Mouse (Mus musculus) hindbrain, postnatal 0 days (tissue): ENCODE data around the gene Ccdc88a. TPM values are rescaled to one million over a fixed set of nuclear protein-coding genes. Genes with fewer than 3 reads are reported as not detected.

Experiments
- ATAC-seq: fragments of 200-750 bp; cut with Nextera tagmentation; 2 replicates; pipeline ENCODE4 v1.8.0; 2017; ENCODE audit warnings: mild to moderate bottlenecking, moderate TSS enrichment, moderate library complexity
- DNase-seq: peaks from one replicate; pipeline ENCODE4 v3.0.0-alpha.2; 2015; ENCODE audit warnings: low spot score
- H3K27ac ChIP-seq: fragments of 300-500 bp; sonication (generic); 2 replicates; pipeline ENCODE4 v1.5.1; 2014; ENCODE audit warnings: mild to moderate bottlenecking
- H3K27me3 ChIP-seq: fragments of 300-500 bp; sonication (generic); 2 replicates; pipeline ENCODE4 v1.6.1; 2014; ENCODE audit warnings: low read length, mixed read lengths; ENCODE audit not compliant: insufficient read depth
- H3K36me3 ChIP-seq: fragments of 300-500 bp; sonication (generic); 2 replicates; pipeline ENCODE4 v1.6.1; 2014; ENCODE audit warnings: low read length, mixed read lengths; ENCODE audit not compliant: insufficient read depth
- H3K4me1 ChIP-seq: fragments of 300-500 bp; sonication (generic); 2 replicates; pipeline ENCODE4 v1.6.1; 2014; ENCODE audit warnings: antibody characterized with exemption, low read length, mixed read lengths; ENCODE audit not compliant: insufficient read depth
- H3K4me2 ChIP-seq: fragments of 300-500 bp; sonication (generic); 2 replicates; pipeline ENCODE4 v1.6.1; 2014; ENCODE audit warnings: low read depth, mild to moderate bottlenecking, low read length, moderate library complexity, mixed read lengths
- H3K4me3 ChIP-seq: fragments of 300-500 bp; sonication (generic); 2 replicates; pipeline ENCODE4 v1.5.1; 2014; ENCODE audit warnings: low read length
- H3K9ac ChIP-seq: fragments of 300-500 bp; sonication (generic); replicated peaks from 2 replicates; pipeline ENCODE4 v1.6.1; 2014; ENCODE audit warnings: mild to moderate bottlenecking, low read length, moderate library complexity, mixed read lengths
- H3K9me3 ChIP-seq: fragments of 300-500 bp; sonication (generic); 2 replicates; pipeline ENCODE4 v1.6.1; 2016; ENCODE audit warnings: low read length, mixed read lengths
- CTCF ChIP-seq: IDR thresholded peaks from 2 replicates; pipeline ENCODE4 v1.5.1; 2016; ENCODE audit warnings: antibody characterized with exemption, control low read depth, low read depth
- WGBS: fragments of 180-500 bp; shearing (Covaris S2); extraction: QIAGEN DNeasy Blood & Tissue Kit; methylation state at CpG from one replicate; pipeline ENCODE4 v1.1.7; 2014; 5-methylcytosine and 5-hydroxymethylcytosine counted together
- polyA plus RNA-seq: library from polyadenylated mRNA; unstranded; fragments of >200 nt; fragmentation: Nextera tagmentation; extraction: Ambion mirVana; gene quantifications from 2 replicates; pipeline ENCODE4 v1.2.1, GENCODE M21; 2015
- total RNA-seq: library from RNA; depleted of rRNA; stranded (reverse); fragments of >200 nt; gene quantifications from 2 replicates; pipeline ENCODE4 v1.2.3, GENCODE M21; 2014

The Ccdc88a gene
- total and polyA plus RNA-seq, 2 experiments from 2014 or later = 59.0 to 82.6 TPM

DNA sequence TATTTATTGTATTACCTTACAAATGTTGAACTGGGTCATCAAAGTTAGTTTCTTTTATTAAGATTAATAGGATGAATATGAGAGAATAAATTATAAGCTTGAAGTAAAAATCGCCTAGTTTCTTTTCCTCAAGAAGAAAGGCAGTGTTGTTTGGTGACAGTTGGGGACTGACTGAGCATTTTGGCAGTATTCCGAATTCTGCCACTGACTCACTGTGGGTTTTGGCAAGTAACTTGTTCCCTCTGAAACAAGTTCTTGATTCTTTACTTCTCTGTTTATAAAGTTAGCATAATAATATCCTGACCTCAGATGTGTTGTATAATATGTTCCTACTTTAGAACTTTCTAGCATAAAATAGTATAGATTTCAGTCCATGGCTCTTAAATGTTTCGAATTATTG is 55.3 kb downstream of the Ccdc88a start:
- H3K9ac ChIP-seq = no peak overlapping the region
- no peak overlapping the region for H3K4me3 ChIP-seq
- peak; percentile 84 for DNase-seq
- H3K27me3 ChIP-seq = no peaks in the 10 kb centered on the region
- TF ChIP-seq CTCF = no peak
- H3K9me3 ChIP-seq = no peaks in the 10 kb centered on the region
- no peak overlapping the region for H3K27ac ChIP-seq
- H3K36me3 ChIP-seq = 0 out of 2 replicates have a peak, but pooled peaks cover 4% of the 10 kb centered on the region
- H3K4me2 ChIP-seq = no peak overlapping the region
- WGBS = 57% methylated on average over 3 of the region's 3 CpGs
- 0 out of 2 replicates have a peak, but pooled peaks have one; percentile 40 for ATAC-seq
- no peaks in the 10 kb centered on the region for H3K4me1 ChIP-seq

DNA sequence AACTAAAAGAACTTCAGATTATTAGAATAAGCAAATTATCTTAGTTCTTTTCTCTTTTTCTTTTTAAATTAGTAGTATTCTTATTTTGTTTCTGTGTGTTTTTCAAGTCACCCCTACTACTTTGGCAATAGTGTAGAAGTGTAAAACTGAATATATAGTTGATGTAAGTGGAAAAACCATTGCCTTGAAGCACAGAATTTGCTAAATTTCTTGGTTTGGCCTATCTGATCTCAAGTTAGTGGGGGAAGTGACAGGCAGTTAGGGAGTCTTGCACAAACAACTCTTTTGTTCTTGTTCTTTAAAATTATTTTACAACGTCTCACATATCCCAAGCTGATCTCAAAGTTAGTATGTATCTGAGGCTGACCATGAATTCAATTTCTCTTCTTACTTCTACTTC is 57.6 kb downstream of the Ccdc88a start:
- 87% methylated on average over 1 of the region's 1 CpGs for WGBS

DNA sequence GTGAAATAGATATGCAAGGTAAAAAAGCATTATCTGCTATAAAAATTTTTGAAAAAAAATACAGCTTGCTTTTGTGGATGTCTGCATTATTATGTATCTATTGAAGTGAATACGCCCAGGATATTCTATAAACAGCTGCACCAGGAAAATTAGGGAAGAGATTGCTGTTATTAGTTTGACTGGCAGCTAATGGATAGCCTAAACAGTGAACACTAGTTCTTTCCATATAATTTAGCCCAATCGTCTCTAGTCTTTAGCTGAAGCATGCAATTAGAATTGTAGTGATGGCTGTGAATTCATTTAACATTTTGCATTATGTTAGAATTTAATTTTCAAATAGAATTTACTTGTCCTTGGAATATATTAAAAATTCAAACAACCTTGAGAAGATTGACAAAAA is 75.3 kb downstream of the Ccdc88a start:
- H3K9ac ChIP-seq = no peak overlapping the region
- H3K4me2 ChIP-seq = no peak overlapping the region
- no peak overlapping the region for H3K4me3 ChIP-seq
- no peak for ATAC-seq
- DNase-seq = no peak
- WGBS = 82% methylated on average over 2 of the region's 2 CpGs
- TF ChIP-seq CTCF = no peak
- no peaks in the 10 kb centered on the region for H3K36me3 ChIP-seq
- H3K27ac ChIP-seq = no peak overlapping the region
- H3K9me3 ChIP-seq = no peaks in the 10 kb centered on the region
- H3K27me3 ChIP-seq = no peaks in the 10 kb centered on the region
- no peaks in the 10 kb centered on the region for H3K4me1 ChIP-seq

More for the DNA sequence above, 57.6 kb downstream of the Ccdc88a start:
- Histone ChIP-seq H3K9me3 (no peaks in the 10 kb centered on the region), H3K4me1 (no peaks in the 10 kb centered on the region), H3K27me3 (no peaks in the 10 kb centered on the region), H3K4me2 (no peak overlapping the region), H3K9ac (no peak overlapping the region), H3K27ac (no peak overlapping the region), H3K4me3 (no peak overlapping the region), H3K36me3 (0 out of 2 replicates have a peak, but pooled peaks cover 4% of the 10 kb centered on the region)
- TF ChIP-seq CTCF = no peak
- no peak for ATAC-seq
- DNase-seq = no peak

DNA sequence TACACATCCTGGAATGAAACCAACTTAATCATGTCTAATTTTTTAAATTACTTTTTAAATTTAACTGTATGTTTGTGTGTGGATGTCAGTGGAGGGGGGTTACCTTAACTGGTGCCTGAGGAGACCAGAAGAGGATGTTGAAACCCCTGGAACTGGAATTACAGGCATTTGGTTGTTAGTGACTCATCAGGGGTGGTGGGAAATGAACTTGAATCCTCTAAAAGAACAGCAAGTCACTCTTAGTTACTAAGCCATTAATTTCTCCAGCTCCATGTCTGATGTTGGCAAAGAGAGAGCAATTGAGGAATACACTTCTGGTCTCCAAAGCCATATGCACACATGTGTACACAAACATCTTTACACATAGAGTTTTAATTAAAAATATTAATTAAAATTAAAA is 101.2 kb downstream of the Ccdc88a start:
- Histone ChIP-seq H3K4me2 (no peak overlapping the region), H3K36me3 (peaks cover 10% of the 10 kb centered on the region; the same call in 1 of the 2 replicates), H3K9me3 (no peaks in the 10 kb centered on the region), H3K27ac (no peak overlapping the region), H3K27me3 (no peaks in the 10 kb centered on the region), H3K4me3 (no peak overlapping the region), H3K9ac (no peak overlapping the region), H3K4me1 (no peaks in the 10 kb centered on the region)
- TF ChIP-seq CTCF = no peak
- ATAC-seq = no peak
- DNase-seq = no peak

DNA sequence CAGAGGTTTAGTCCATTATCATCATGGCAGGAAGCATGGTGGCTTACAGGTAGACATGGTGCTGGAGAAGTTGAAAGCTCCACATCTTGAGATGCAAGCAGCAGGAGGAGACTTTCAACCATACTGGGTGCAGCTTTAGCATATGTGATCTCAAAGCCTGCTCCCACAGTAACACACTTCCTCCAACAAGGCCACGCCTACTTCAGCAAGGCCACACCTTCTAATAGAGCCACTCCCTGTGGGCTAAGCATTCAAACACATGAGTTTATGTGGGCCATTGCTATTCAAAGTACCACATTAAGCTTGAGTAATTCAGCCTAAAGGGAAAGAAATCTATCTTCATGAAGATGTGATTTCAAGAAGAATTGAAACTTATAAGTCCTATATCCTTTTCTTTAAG is 119.7 kb downstream of the Ccdc88a start:
- Histone ChIP-seq H3K4me1 (no peaks in the 10 kb centered on the region), H3K9me3 (no peaks in the 10 kb centered on the region), H3K4me2 (no peak overlapping the region), H3K27me3 (no peaks in the 10 kb centered on the region), H3K36me3 (peaks cover 26% of the 10 kb centered on the region), H3K27ac (no peak overlapping the region), H3K4me3 (no peak overlapping the region), H3K9ac (no peak overlapping the region)
- DNase-seq (no peak), ATAC-seq (no peak)
- WGBS = 93% methylated on average over 1 of the region's 1 CpGs
- no peak for TF ChIP-seq CTCF

DNA sequence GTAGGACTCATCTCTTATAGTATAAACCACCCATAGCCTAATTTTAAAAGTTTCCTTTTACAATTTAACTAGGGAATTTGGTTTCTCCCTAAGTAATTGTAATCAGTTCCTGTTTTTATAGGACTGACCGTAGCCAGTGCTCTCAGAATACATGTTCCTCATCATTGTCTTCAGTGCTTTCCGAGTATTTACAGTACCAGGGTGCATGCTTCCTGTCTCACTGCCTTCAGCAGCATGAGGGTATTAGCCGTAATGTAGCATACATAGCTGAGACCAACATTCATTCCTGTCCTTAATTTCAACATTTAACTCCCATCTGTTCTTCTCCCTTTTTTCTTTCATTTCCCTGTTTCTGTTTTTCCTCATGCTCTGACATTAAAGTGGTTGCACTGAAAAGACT is 123.5 kb downstream of the Ccdc88a start:
- no peaks in the 10 kb centered on the region for H3K4me1 ChIP-seq
- no peak overlapping the region for H3K9ac ChIP-seq
- no peak overlapping the region for H3K27ac ChIP-seq
- H3K4me3 ChIP-seq = no peak overlapping the region
- ATAC-seq (no peak), DNase-seq (no peak)
- 80% methylated on average over 3 of the region's 3 CpGs for WGBS
- no peaks in the 10 kb centered on the region for H3K27me3 ChIP-seq
- no peak for TF ChIP-seq CTCF
- H3K9me3 ChIP-seq = no peaks in the 10 kb centered on the region
- H3K36me3 ChIP-seq = peaks cover 29% of the 10 kb centered on the region
- no peak overlapping the region for H3K4me2 ChIP-seq

DNA sequence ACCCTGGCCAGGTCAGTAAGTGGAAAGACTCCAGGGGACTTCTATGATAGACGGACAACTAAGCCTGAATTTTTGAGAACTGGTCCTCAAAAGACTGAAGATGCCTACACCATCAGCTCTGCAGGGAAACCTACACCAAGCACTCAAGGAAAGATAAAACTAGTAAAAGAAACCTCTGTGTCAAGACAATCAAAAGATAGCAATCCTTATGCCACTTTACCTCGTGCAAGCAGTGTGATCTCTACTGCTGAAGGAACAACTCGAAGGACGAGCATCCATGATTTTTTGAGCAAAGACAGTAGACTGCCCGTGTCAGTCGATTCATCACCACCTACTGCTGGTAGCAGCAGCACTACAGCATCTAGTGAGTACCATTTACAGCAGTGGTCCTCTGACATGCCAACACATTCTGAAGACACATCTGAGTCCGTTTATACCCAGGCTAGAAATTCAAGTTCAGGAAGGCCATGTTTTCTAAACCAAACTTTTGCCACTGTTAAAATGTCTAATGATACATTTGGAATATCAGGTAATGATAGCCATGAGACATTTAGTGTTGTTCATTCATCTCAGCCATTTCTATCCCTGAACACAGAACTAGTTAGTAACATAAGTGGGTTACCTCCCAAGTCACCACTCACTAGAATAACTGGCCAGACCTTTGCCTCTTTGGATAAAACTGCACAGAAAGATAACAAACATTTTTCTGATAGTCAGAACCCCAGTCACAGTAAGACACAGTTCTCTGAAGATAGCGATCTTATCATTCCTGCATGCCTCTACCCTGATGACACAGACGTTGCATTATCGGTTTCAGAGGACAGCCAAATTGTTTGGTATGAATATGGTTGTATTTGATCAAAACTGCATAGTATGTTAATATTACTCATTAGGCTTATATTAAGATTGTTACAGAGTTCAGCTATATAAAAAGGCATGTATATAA is 130.8 kb downstream of the Ccdc88a start:
- peaks cover 36% of the 10 kb centered on the region for H3K36me3 ChIP-seq
- H3K27me3 ChIP-seq = no peaks in the 10 kb centered on the region
- H3K4me3 ChIP-seq = no peak overlapping the region
- ATAC-seq (no peak), DNase-seq (no peak)
- H3K4me1 ChIP-seq = no peaks in the 10 kb centered on the region
- H3K27ac ChIP-seq = no peak overlapping the region
- no peak overlapping the region for H3K9ac ChIP-seq
- H3K4me2 ChIP-seq = no peak overlapping the region
- WGBS = 93% methylated on average over 10 of the region's 10 CpGs
- no peaks in the 10 kb centered on the region for H3K9me3 ChIP-seq
- no peak for TF ChIP-seq CTCF
